Mouse (Mus musculus) heart, adult 8-10 months (tissue): ENCODE measurements around the gene Fadd. TPM values are rescaled to one million over a fixed set of nuclear protein-coding genes. Genes with fewer than 3 reads are reported as not detected.

Experiments used
- DNase-seq: peaks from one replicate; pipeline ENCODE4 v3.0.0; 2022; ENCODE audit warnings: low spot score
- total RNA-seq, 4 experiments: library from RNA; stranded (reverse); gene quantifications; 2 replicates each; pipeline ENCODE4 v1.2.4; 2022

Gene Fadd
- total RNA-seq, 4 experiments from 2014 or later = 8.4 to 10.0 (median 9.4) TPM

DNA sequence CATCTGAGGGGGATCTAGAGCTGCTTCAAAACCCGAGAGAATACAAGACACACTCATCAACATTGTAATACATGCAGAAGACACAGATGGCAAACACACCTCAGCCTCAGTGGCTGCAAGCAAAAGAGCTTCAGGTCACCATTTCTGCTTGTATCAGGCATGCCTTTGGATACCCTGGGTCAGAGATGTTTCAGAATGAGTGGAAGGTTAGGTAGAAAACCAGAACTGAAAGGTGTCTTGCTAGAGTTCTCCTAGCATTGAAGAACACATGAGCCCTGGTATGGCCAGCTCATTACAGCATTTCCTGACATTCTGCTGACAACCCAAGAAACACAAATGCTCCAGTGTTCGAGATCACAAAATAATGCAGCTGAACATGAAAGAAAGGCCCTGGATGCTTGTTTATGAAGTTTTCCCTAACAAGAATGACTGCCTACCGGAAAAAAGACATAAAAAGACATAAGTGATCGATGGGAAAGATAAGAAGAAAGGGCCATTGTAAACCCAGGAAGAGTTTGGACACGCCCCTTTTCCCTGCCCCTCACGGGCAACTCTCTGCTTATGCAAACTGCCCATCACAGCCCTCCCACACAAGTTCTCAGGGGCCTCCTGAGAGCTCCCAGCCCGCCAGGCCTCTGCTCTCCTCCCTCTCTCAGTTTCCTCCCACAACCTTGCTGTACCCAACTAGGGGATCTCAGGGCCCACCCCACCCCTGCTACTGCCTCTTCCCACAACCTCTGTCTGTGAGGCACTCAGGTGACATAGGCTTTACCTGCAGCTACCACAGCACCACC is 50.5 kb downstream of the Fadd start:
- DNase-seq = no peak

DNA sequence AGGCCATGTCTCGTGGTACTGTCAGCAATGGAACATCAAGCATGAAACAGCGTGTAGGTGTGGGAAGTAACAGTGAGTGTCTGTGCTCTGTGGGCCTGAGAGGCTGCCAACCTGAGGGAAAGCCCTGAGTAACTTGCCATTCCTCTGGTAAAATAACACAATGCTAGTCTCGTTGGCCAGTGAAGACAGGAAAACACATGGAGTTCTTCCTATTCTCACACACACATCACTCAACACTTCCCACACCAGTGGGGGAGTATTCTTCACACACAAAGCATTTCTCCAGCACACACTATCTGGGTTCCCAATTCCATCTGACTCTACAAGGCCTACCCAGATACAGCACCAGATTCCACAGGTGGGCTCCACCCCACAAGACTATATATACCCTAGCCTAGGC is 52.4 kb downstream of the Fadd start:
- DNase-seq = no peak

DNA sequence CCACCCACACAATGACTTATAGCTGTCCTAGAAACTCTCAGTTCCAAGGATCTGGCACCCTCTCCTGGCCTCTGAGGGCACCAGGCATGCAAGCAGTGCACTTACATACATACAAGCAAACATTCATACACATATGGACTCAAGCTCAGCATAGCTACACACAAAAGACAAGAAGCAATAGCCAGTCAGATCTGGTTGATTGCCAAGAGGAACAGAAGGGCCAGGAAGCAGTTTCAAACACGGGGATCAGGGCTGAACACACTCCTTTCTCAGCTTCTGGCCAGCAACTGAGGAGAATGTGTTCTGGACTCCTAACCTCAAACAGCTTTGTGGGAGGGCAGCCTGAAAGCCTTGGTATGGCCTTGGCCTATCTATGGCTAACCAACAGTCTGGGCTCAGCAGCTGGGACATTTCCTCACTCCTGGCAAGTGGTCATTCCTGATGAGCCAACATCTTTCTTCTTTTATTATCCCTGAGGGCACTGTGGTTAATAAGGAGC is 54.5 kb downstream of the Fadd start:
- DNase-seq = peak; percentile 37

Other genes starting within 250 kb of the Fadd start
- gene Cttn, start 111.5 kb downstream of the Fadd start, total RNA-seq = 10 to 100 TPM; 28.8 to 39.1 (median 30.8) TPM
- 10 to 100 TPM; 35.9 to 50.6 (median 43.5) TPM for gene Ppfia1, start 28.7 kb downstream of the Fadd start, total RNA-seq
- gene Ano1, start 169.5 kb upstream of the Fadd start, total RNA-seq = 10 to 100 TPM in 3 of 4 experiments, 1 to 10 TPM in 1; 7.5 to 12.1 (median 11.7) TPM